Mouse (Mus musculus) gastrocnemius, postnatal 10 days (tissue): ENCODE results near the gene Sec11a. TPM values are rescaled to one million over a fixed set of nuclear protein-coding genes. Genes with fewer than 3 reads are reported as not detected.
"Not testable (repeated sequence)": the region's sequence is repeated elsewhere in the genome, so short reads cannot be mapped to it uniquely, and the experiment has no call there.

Experiments used
- DNase-seq: peaks from one replicate; pipeline ENCODE4 v3.0.0; 2021; ENCODE audit warnings: mixed read lengths
- total RNA-seq, 2 experiments: library from RNA; stranded (reverse); gene quantifications; 2 replicates each; pipeline ENCODE4 v1.2.3; 2021

The Sec11a gene
- total RNA-seq, 2 experiments from 2014 or later: 50.6 to 55.3 TPM

GRCm38 (mm10) chr7:80959003-80959402 is 11.4 kb upstream of the Sec11a start:
- no peak for DNase-seq

GRCm38 (mm10) chr7:80956891-80957290 is 9.3 kb upstream of the Sec11a start:
- no peak for DNase-seq

- no peak for DNase-seq
Measured at GRCm38 (mm10) chr7:80954251-80954650, 6.7 kb upstream of the Sec11a start.

DNA sequence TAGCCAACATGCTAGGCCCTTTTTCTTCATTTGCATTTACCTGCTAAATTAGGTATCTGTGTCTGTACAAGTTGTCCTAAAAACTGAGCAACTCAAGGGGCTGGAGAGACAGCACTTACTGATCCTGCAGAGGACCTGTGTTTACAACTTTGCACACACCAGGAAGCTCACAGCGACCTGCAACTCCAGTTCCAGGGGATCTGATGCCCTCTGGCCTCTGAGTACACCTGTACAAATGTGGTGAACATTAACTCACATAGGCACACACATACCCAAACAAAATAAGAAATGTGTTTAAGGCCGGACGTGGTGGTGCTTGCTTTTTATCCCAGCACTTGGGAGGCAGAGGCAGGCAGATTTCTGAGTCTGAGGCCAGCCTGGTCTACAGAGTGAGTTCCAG is 4.6 kb upstream of the Sec11a start:
- no peak for DNase-seq

- no peak for DNase-seq
Measured at GRCm38 (mm10) chr7:80951461-80951860, 3.9 kb upstream of the Sec11a start.

DNA sequence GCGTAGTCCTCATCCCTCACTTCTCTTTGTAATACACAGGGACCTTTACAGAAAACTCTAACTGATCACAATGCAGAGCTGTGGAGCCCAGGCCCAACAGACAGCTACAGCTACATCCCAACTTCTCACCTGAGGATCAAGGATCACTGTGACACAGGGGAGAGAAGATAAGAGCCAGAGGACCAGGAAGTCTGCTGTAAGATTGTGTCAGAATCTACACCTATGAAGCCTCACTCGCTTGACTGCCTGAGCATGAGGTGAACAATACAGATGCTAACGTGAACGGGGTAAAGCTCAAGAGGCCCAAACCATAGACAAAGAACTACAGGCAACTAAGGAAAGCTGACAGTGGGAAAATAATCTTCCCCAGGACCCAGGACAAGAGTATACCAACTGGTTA is 7.8 kb downstream of the Sec11a start:
- DNase-seq: no peak

GRCm38 (mm10) chr7:80937304-80937666 is 10.3 kb downstream of the Sec11a start:
- not testable (repeated sequence) for DNase-seq

DNA sequence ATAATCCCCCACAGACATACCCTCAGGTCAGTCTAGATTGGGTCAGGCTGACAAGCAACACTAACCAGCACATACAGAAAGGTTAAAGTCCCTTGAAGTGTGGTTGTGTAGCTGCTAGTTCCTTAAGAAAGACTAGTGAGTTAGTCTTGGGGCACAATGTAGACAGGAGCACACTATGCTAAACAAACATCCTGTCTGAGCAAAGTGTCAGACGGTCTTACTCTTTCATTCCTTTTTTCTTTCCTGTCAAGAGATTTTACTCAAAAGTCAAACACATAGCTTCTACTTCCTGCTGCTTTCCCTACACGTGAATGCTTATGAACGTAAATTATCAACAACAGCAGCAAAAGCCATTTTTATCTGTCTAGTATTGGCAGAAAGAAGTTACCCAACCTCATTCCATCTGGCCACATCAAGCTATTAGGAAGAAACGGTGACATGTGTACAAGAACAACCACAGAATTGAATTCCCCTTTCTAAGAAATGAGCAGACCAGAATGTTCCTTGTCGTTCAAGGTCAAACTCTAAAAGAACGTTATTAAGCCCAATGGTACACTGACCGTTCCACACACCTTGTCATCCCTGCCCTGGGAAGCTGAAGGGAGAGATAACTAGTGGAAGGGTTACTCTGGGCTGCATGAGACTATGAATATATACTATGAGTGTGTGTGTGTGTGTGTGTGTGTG is 10.8 kb downstream of the Sec11a start:
- not testable (repeated sequence) for DNase-seq

DNA sequence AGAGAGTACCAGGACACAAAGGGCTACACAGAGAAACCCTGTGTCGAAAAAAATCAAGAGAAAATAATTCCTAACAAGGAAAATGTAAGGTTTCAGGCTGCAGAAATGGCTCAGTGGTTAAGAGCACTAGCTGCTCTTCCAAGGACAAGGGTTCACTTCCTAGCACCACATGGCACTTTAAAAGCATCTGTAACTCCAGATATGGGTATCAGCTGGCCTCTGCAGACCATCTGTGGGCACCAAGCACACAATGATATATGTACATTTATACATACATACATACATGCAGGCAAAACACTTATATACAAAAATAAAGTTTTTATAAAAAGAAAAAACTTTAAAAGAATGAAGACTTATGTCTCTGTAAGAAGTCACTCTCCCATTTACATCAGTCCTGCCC is 11.7 kb downstream of the Sec11a start:
- DNase-seq: no peak

DNA sequence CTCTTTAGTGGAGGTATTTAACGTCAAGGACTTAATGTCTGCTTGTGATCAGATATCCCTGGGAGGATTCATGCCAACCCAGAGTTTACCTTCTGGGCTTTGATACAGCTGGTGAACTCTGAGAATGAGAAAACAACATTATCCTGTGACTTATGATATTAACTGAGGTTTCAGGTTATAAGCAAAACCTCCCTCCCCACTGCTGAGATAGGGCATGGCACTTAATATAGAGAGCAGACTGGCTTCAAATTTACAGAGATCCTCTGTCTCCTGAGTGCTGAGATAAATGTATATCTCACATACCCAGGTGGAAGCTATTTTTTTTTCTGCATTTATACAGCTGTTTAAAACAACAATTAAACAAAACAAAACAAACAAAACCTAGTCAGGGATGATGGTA is 14.8 kb downstream of the Sec11a start:
- no peak for DNase-seq

- DNase-seq: no peak
Measured at GRCm38 (mm10) chr7:80931618-80932207, 15.9 kb downstream of the Sec11a start.

- DNase-seq: no peak
Measured at GRCm38 (mm10) chr7:80923165-80923564, 24.4 kb downstream of the Sec11a start.

- DNase-seq: no peak
Measured at GRCm38 (mm10) chr7:80919647-80920008, 28.0 kb downstream of the Sec11a start.

DNA sequence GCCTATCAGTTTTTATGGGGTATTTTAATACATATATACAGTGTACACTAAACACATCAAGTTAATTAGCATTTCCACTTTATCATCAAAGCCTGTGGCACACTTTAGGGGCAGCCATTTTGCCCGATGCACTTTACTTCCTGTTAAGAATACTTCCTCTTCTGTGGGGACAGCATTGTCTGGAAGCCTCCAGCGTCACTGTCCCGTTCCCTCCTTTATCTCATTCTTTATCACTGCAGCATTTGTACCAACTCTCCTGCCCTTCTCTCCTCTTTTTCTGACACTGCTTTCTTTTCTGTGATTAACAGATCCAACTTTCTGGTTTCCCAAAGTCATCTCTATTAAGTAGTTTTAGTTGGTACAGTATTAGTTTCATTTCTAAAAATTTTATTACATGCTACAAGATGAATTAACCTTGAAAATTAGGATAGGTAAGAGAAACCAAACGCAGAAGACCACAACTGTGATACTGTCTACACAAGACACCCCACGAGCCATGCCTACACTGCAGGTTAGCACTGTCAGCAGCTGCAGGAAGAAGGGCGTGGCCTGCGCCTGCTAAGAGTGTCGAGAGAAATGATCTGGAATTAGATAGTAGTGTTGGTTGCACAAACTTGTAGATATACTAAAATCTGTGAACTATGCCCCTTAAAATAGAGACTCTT is 28.5 kb downstream of the Sec11a start:
- no peak for DNase-seq

- no peak for DNase-seq
Measured at GRCm38 (mm10) chr7:80917916-80918465, 29.6 kb downstream of the Sec11a start.

DNA sequence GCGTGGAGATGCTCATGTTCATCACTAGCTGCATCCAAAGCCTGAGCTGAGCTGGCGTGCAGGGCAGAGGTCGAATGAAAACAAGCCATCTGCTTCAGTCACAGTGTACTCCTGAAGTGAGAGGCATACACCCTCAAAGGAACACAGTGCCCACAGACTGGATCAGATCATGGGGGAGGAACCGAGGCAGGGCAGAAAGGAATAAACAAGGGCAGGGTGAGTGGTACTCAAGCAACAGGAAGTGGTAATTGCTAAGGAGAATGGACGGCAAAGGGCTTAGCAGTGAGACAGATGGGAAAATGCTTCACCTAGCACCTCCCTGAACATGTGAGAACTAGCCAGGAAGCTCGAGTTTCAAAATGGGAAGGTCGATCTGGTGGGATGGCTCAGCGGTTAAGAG is 35.1 kb downstream of the Sec11a start:
- DNase-seq: no peak

- DNase-seq: no peak
Measured at GRCm38 (mm10) chr7:80911053-80911452, 36.5 kb downstream of the Sec11a start.

DNA sequence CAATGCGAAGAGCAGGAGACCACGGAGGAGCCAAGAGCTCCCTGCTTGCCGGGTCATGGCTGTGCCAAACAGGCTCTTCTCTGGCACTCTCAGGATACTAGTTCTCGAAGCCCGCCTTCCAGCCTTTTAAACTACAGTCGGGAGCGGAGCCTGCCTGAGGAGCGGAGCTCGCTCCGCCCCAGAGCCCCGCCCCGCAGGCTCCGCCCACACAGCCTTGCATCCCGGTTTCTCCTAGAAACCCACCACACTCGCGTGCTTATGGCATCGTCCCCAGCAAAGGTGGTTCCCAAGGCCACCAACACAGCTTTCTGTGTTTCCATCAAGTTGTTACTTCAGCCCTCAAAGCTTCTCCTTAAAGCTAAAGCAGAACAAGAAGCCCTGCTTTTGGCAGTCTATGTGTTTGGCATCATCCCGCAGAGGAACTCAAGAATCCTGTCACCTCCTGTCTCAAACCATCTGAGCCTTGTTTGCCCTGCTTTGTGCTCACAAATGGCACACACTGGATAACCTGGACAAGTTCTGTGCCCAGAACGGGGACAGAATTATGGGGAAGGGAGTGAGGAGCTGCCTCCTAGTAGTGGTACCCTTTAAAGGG is 42.6 kb downstream of the Sec11a start, which contains the start of gene Nmb:
Gene Nmb (minus strand): TSS at position 156 of the 595 bp plus-strand sequence.
- DNase-seq: peak; percentile 73

- no peak for DNase-seq
Measured at GRCm38 (mm10) chr7:80903625-80904422, 43.8 kb downstream of the Sec11a start.

DNA sequence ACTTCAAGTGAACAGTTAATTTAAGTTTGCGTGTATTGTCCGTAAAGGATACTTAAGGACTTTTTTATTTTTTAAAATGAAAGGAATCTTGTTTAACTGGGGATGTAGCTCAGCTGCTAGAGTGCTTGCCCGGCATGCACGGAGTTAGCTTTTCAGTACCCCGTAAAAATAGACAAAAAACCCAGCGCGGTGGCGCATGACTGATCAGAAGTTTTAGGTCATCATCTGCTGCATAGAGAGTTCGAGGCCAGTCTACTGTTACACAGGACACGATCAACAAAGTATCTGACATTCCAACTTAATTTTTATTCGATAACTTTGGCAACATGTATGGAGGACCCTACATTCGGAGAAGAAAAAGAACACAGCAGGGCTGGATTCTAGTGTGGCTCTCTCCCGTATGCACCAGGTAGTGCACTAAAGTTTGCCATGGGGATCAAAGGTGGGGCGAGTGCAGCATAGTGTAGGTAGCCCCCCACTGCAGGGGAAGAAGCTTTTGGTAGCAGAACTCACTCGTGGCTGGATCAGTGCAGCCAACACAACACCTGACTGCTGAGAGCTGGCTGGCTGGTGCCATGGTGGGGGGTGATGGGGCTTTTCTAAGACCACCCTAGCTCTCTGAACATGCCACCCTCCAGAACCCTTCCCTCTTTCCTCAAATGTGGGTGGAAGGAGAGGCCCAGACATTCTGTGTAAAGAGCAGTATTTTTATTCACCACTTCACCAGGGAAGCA is 45.9 kb downstream of the Sec11a start:
- no peak for DNase-seq

DNA sequence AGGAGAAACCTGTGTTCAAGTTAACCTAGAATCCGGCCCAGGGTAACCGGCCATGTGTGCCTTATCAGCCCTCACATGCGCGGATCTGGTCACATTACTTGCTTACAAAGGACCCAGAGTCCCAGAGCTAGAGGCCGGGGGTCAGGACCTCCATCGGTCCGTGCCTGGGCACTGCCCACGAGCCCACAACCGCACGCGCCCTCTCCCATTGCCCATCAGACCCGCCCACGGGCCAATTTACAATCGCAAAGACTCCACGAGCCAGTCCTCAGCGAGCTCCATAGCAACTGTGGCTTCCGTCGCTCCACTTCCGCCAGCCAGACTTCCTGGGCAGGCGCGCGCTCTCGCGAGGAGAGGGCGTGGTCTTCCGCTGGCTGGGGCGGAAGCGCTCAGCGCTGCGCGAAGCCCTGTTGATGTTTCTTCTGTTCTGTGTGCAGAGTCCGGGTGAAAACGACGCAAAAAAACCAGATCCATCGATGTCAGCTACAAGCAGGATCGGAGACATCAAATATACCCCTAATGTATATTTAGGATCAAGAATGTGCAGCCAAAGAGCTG is 46.6 kb downstream of the Sec11a start, which contains the start of gene Wdr73:
Gene Wdr73 (minus strand): TSS at position 326 of the 558 bp plus-strand sequence.
- DNase-seq: peak; percentile 89
